Mouse (Mus musculus) Patski (cell line): ENCODE results near the gene Odf3. TPM values are rescaled to one million over a fixed set of nuclear protein-coding genes. Genes with fewer than 3 reads are reported as not detected.
"Not testable (repeated sequence)": the region's sequence is repeated elsewhere in the genome, so short reads cannot be mapped to it uniquely, and the experiment has no call there.

Source experiments
- ATAC-seq: fragments of 100-300 bp; one replicate; pipeline ENCODE4 v1.8.0; 2021
- CTCF ChIA-PET: fragments of 350-600 bp; sonication (Branson Sonifier 250); formaldehyde crosslinking; loops from one replicate; lab custom pipeline; 2022; ENCODE audit warnings: inconsistent platforms; lab: Charles Lee
- POLR2A ChIA-PET: fragments of 350-600 bp; sonication (Branson Sonifier 250); formaldehyde crosslinking; loops from one replicate; lab custom pipeline; 2022; ENCODE audit warnings: antibody characterized with exemption, inconsistent platforms; lab: Charles Lee
- DNase-seq: peaks from one replicate; pipeline ENCODE4 v3.0.0-alpha.2; 2011; ENCODE audit warnings: low read depth, low spot score
- H3K27me3 ChIP-seq: fragments of 371-371 bp; one replicate; pipeline ENCODE4 v1.5.1; 2021
- CTCF ChIP-seq: fragments of 100-300 bp; IDR thresholded peaks from one replicate; pipeline ENCODE4 v1.5.1; 2021
- in situ Hi-C: fragments of 300-500 bp; cut with MboI; formaldehyde crosslinking; loops from 3 replicates; pipeline ENCODE4 v1.11.1; 2018; ENCODE audit warnings: low pct_unique_long_range_greater_than_20kb, mixed read lengths
- polyA plus RNA-seq: library from polyadenylated mRNA; unstranded; gene quantifications from one replicate; pipeline ENCODE4 v1.2.3, GENCODE M21; 2021

Odf3 gene
- polyA plus RNA-seq, 1 experiment from 2014 or later: 0.31 TPM

- no peak for TF ChIP-seq CTCF
- in situ Hi-C loops: no loop called here
- ATAC-seq (no peak), DNase-seq (no peak)
- ChIA-PET CTCF (interaction anchor here (1.0 to 1.5 kb wide), 2 partner anchors 9 to 30 kb away, joined by 3 read pairs; no protein-coding TSS in a partner anchor), POLR2A (no interaction called here)
- H3K27me3 ChIP-seq: no peaks in the 10 kb centered on the region
Measured at GRCm38 (mm10) chr7:140879355-140879754, 31.8 kb downstream of the Odf3 start.

- no peak for ATAC-seq
- ChIA-PET CTCF (interaction anchor here (1.5 to 2.9 kb wide), 2 partner anchors 20 to 23 kb away, joined by 4 to 13 read pairs; no protein-coding TSS in a partner anchor), POLR2A (interaction anchor here (1.0 to 1.6 kb wide), 2 partner anchors 15 to 23 kb away, joined by 3 to 10 read pairs; partner anchors contain the start of genes Bet1l, Gm45785 and Ric8a)
- no peak for TF ChIP-seq CTCF
- no peak for DNase-seq
- in situ Hi-C loops: no loop called here
- H3K27me3 ChIP-seq: no peaks in the 10 kb centered on the region
Measured at GRCm38 (mm10) chr7:140880419-140880818, 32.8 kb downstream of the Odf3 start.

GRCm38 (mm10) chr7:140880865-140881515 lies 33.4 kb downstream of the Odf3 start:
- POLR2A ChIA-PET: interaction anchor here (1.0 to 1.6 kb wide), 3 partner anchors 13 to 24 kb away, joined by 3 to 10 read pairs (median 3); partner anchors contain the start of genes Bet1l, Gm45785 and Ric8a
- ATAC-seq: no peak
- H3K27me3 ChIP-seq: no peaks in the 10 kb centered on the region
- TF ChIP-seq CTCF: no peak
- CTCF ChIA-PET: interaction anchor here (1.5 to 2.9 kb wide), 2 partner anchors 21 to 23 kb away, joined by 4 to 13 read pairs; no protein-coding TSS in a partner anchor
- in situ Hi-C loops: no loop called here
- no peak for DNase-seq

GRCm38 (mm10) chr7:140881696-140882468 lies 34.3 kb downstream of the Odf3 start, which contains the start of the genes Psmd13 and Sirt3:
Gene Psmd13, plus strand, starts transcription at chr7:140881968.
Gene Sirt3, minus strand, starts transcription at chr7:140882309.
- DNase-seq (peak; percentile 68), ATAC-seq (peak; percentile 92)
- POLR2A ChIA-PET: interaction anchor here (0.6 to 1.6 kb wide), 7 partner anchors 10 to 34 kb away, joined by 3 to 10 read pairs (median 3); partner anchors contain the start of genes Bet1l, Gm45785, Odf3 and Ric8a
- CTCF ChIA-PET: interaction anchor here (2.9 kb wide), 1 partner anchor 22 kb away, joined by 13 read pairs; no protein-coding TSS in a partner anchor
- TF ChIP-seq CTCF: no peak
- H3K27me3 ChIP-seq: no peaks in the 10 kb centered on the region
- in situ Hi-C loops: no loop called here

GRCm38 (mm10) chr7:140882469-140882803 lies 34.8 kb downstream of the Odf3 start:
- TF ChIP-seq CTCF: no peak
- ChIA-PET POLR2A (interaction anchor here (0.7 to 1.1 kb wide), 3 partner anchors 11 to 35 kb away, joined by 3 to 4 read pairs (median 4); partner anchors contain the start of gene Odf3), CTCF (interaction anchor here (2.9 kb wide), 1 partner anchor 21 kb away, joined by 13 read pairs; no protein-coding TSS in a partner anchor)
- DNase-seq (no peak), ATAC-seq (peak; percentile 51)
- H3K27me3 ChIP-seq: no peaks in the 10 kb centered on the region
- in situ Hi-C loops: no loop called here

GRCm38 (mm10) chr7:140890636-140891035 lies 43.0 kb downstream of the Odf3 start:
- POLR2A ChIA-PET: interaction anchor here (1.1 kb wide), 1 partner anchor 19 kb away, joined by 3 read pairs; no protein-coding TSS in a partner anchor
- ATAC-seq, CTCF ChIA-PET, H3K27me3 ChIP-seq, in situ Hi-C loops, DNase-seq: not testable (repeated sequence)

- CTCF ChIA-PET: interaction anchor here (0.6 to 1.6 kb wide), 2 partner anchors 9 to 291 kb away, joined by 3 read pairs; no protein-coding TSS in a partner anchor
- POLR2A ChIA-PET: interaction anchor here (0.6 kb wide), 1 partner anchor 13 kb away, joined by 3 read pairs; the partner anchor contains the start of gene Psmd13
- in situ Hi-C loops: no loop called here
- DNase-seq: no peak
- no peak for TF ChIP-seq CTCF
- H3K27me3 ChIP-seq: no peaks in the 10 kb centered on the region
- ATAC-seq: no peak
Measured at GRCm38 (mm10) chr7:140894031-140894430, 46.4 kb downstream of the Odf3 start.

GRCm38 (mm10) chr7:140894611-140895010 lies 47.0 kb downstream of the Odf3 start:
- POLR2A ChIA-PET: interaction anchor here (0.6 kb wide), 1 partner anchor 13 kb away, joined by 3 read pairs; the partner anchor contains the start of gene Psmd13
- ATAC-seq: no peak
- in situ Hi-C loops: no loop called here
- no peak for DNase-seq
- no peak for TF ChIP-seq CTCF
- no peaks in the 10 kb centered on the region for H3K27me3 ChIP-seq
- CTCF ChIA-PET: interaction anchor here (1.6 kb wide), 1 partner anchor 9 kb away, joined by 3 read pairs; no protein-coding TSS in a partner anchor

- in situ Hi-C loops: no loop called here
- ChIA-PET POLR2A (no interaction called here), CTCF (no interaction called here)
- no peak for TF ChIP-seq CTCF
- H3K27me3 ChIP-seq: no peaks in the 10 kb centered on the region
- ATAC-seq: no peak
- no peak for DNase-seq
Measured at GRCm38 (mm10) chr7:140897863-140898262, 50.3 kb downstream of the Odf3 start.

GRCm38 (mm10) chr7:140899121-140899520 lies 51.5 kb downstream of the Odf3 start:
- no peak for TF ChIP-seq CTCF
- ChIA-PET CTCF (interaction anchor here (1.0 to 1.7 kb wide), 2 partner anchors 8 to 9 kb away, joined by 3 to 5 read pairs; no protein-coding TSS in a partner anchor), POLR2A (no interaction called here)
- ATAC-seq (no peak), DNase-seq (no peak)
- H3K27me3 ChIP-seq: no peaks in the 10 kb centered on the region
- in situ Hi-C loops: no loop called here
